Mouse (Mus musculus): ENCODE measurements at regions not wholly inside any gene's neighbourhood (a gene's known extent, or its start where the extent isn't known, plus 50 kb on each side); places are given as distances from the start of the nearest gene placed in this dataset.
A peak's percentile ranks its signal among the peaks of the same experiment; 100 is the strongest.
"Not testable (repeated sequence)": the region's sequence is repeated elsewhere in the genome, so short reads cannot be mapped to it uniquely, and the experiment has no call there.

DNA sequence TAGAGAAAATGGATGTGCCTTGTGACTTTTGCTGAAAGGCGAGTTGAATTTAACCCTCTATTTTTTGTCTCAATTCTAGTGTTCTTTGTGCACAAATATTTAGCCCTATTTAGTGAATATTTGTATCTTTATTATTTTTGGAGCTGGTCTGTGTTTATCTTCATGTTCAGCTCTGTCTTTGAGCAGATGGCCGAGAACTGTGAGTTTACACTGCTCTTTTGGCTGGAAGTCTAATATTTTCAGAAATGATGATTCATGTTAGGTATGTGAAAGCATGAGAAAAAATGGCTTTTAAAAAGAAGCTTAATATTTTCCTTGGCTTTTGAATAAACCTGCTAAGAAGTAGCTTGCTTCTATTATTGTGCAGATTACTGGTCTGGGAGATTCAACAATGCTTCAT is 505.4 kb downstream of the Sema5a start:
- DNase-seq (ENCODE audit: low read depth, low spot score), result no peak
- no peaks in the 10 kb centered on the region for H3K36me3 ChIP-seq (ENCODE audit: control insufficient read depth, insufficient read depth, low read length, poor library complexity, severe bottlenecking)
- H3K27me3 ChIP-seq (ENCODE audit: control insufficient read depth, insufficient read depth, low read length, poor library complexity, severe bottlenecking), result no peaks in the 10 kb centered on the region

- H3K27me3 ChIP-seq (ENCODE audit: control insufficient read depth, insufficient read depth, low read length, poor library complexity, severe bottlenecking), result no peaks in the 10 kb centered on the region
- DNase-seq (ENCODE audit: low read depth, low spot score), result no peak
- no peaks in the 10 kb centered on the region for H3K36me3 ChIP-seq (ENCODE audit: control insufficient read depth, insufficient read depth, low read length, poor library complexity, severe bottlenecking)
These were observed 507.4 kb downstream of the Sema5a start for GRCm38 (mm10) chr15:32751991-32752390.

GRCm38 (mm10) chr15:32760141-32760540 is 515.5 kb downstream of the Sema5a start:
- no peak for DNase-seq (ENCODE audit: low read depth, low spot score)
- Histone ChIP-seq H3K27me3 (ENCODE audit: control insufficient read depth, insufficient read depth, low read length, poor library complexity, severe bottlenecking) (no peaks in the 10 kb centered on the region), H3K36me3 (ENCODE audit: control insufficient read depth, insufficient read depth, low read length, poor library complexity, severe bottlenecking) (no peaks in the 10 kb centered on the region)

GRCm38 (mm10) chr15:32766011-32766701 is 521.5 kb downstream of the Sema5a start:
- peak; percentile 40 for DNase-seq (ENCODE audit: low read depth, low spot score)
- Histone ChIP-seq H3K36me3 (ENCODE audit: control insufficient read depth, insufficient read depth, low read length, poor library complexity, severe bottlenecking) (no peaks in the 10 kb centered on the region), H3K27me3 (ENCODE audit: control insufficient read depth, insufficient read depth, low read length, poor library complexity, severe bottlenecking) (no peaks in the 10 kb centered on the region)

- DNase-seq (ENCODE audit: low read depth, low spot score), result no peak
These were observed 522.3 kb downstream of the Sema5a start for GRCm38 (mm10) chr15:32766746-32767471.

DNA sequence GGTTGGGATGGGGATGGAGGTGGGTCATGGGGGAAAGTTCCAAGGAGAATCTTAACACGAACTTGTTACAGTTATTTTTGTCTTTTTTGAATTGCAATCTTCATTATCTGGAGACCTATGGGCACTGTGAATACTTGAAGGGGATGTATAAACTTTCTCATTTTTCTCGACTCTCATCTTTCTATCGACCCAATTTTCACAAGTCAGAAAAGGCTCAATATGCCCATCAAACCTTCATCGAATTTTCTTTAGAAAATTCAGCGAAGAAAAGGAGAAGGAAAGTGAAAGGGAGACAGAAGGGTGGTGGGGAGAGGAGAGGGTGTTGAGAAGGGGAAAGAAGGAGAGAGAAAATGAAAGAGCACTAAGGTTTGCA is 533.6 kb downstream of the Sema5a start:
- not testable (repeated sequence) for H3K36me3 ChIP-seq (ENCODE audit: control insufficient read depth, insufficient read depth, low read length, poor library complexity, severe bottlenecking); DNase-seq (ENCODE audit: low read depth, low spot score); H3K27me3 ChIP-seq (ENCODE audit: control insufficient read depth, insufficient read depth, low read length, poor library complexity, severe bottlenecking)

More at GRCm38 (mm10) chr15:32766746-32767471, 522.3 kb downstream of the Sema5a start:
- Histone ChIP-seq H3K27me3 (ENCODE audit: control insufficient read depth, insufficient read depth, low read length, poor library complexity, severe bottlenecking) (no peaks in the 10 kb centered on the region), H3K36me3 (ENCODE audit: control insufficient read depth, insufficient read depth, low read length, poor library complexity, severe bottlenecking) (no peaks in the 10 kb centered on the region)

- H3K36me3 ChIP-seq (ENCODE audit: control insufficient read depth, insufficient read depth, low read length, poor library complexity, severe bottlenecking); DNase-seq (ENCODE audit: low read depth, low spot score); H3K27me3 ChIP-seq (ENCODE audit: control insufficient read depth, insufficient read depth, low read length, poor library complexity, severe bottlenecking): not testable (repeated sequence)
These were observed 534.1 kb downstream of the Sema5a start for GRCm38 (mm10) chr15:32778599-32779273.

DNA sequence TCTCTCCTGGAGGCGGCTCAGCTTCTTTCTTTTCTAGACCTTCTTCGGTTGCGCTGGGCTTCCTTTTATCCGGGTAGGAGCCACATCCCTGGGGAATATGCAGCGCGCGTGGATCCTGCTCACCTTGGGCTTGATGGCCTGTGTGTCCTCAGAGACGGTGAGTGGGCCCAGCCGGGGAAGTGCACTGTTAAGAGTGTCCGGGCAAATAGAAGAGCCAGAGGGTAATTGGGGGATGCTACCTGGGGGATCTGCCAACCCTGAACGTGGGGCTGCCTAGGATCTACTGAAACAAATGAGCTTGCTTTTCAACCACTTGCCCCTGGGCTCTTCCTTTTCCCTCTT is 534.6 kb downstream of the Sema5a start:
- not testable (repeated sequence) for DNase-seq (ENCODE audit: low read depth, low spot score); H3K36me3 ChIP-seq (ENCODE audit: control insufficient read depth, insufficient read depth, low read length, poor library complexity, severe bottlenecking); H3K27me3 ChIP-seq (ENCODE audit: control insufficient read depth, insufficient read depth, low read length, poor library complexity, severe bottlenecking)

- DNase-seq (ENCODE audit: low read depth, low spot score); H3K27me3 ChIP-seq (ENCODE audit: control insufficient read depth, insufficient read depth, low read length, poor library complexity, severe bottlenecking); H3K36me3 ChIP-seq (ENCODE audit: control insufficient read depth, insufficient read depth, low read length, poor library complexity, severe bottlenecking): not testable (repeated sequence)
These were observed 537.0 kb downstream of the Sema5a start for GRCm38 (mm10) chr15:32781609-32782008.

GRCm38 (mm10) chr15:32799222-32799621 is 554.6 kb downstream of the Sema5a start:
- H3K36me3 ChIP-seq (ENCODE audit: control insufficient read depth, insufficient read depth, low read length, poor library complexity, severe bottlenecking), result no peaks in the 10 kb centered on the region
- no peak for DNase-seq (ENCODE audit: low read depth, low spot score)
- H3K27me3 ChIP-seq (ENCODE audit: control insufficient read depth, insufficient read depth, low read length, poor library complexity, severe bottlenecking), result no peaks in the 10 kb centered on the region

GRCm38 (mm10) chr15:32810849-32811632 is 566.4 kb downstream of the Sema5a start:
- DNase-seq (ENCODE audit: low read depth, low spot score), result no peak
- H3K27me3 ChIP-seq (ENCODE audit: control insufficient read depth, insufficient read depth, low read length, poor library complexity, severe bottlenecking), result no peaks in the 10 kb centered on the region
- no peaks in the 10 kb centered on the region for H3K36me3 ChIP-seq (ENCODE audit: control insufficient read depth, insufficient read depth, low read length, poor library complexity, severe bottlenecking)

- H3K27me3 ChIP-seq (ENCODE audit: control insufficient read depth, insufficient read depth, low read length, poor library complexity, severe bottlenecking), result no peaks in the 10 kb centered on the region
- H3K36me3 ChIP-seq (ENCODE audit: control insufficient read depth, insufficient read depth, low read length, poor library complexity, severe bottlenecking), result no peaks in the 10 kb centered on the region
- no peak for DNase-seq (ENCODE audit: low read depth, low spot score)
These were observed 595.4 kb downstream of the Sema5a start for GRCm38 (mm10) chr15:32839966-32840365.
